Mouse (Mus musculus) cerebellum, adult 2 months (tissue): ENCODE results near the gene Trp53.

Source experiments
- CTCF ChIP-seq: fragments of 200-500 bp; IDR thresholded peaks from 2 replicates; pipeline ENCODE4 v1.5.1; 2011; ENCODE audit warnings: low read depth, mild to moderate bottlenecking, control low read depth, low read length, moderate library complexity, borderline replicate concordance; ENCODE audit not compliant: insufficient read depth
- POLR2A ChIP-seq: fragments of 200-500 bp; IDR thresholded peaks from 2 replicates; pipeline ENCODE4 v1.6.1; 2011; ENCODE audit warnings: low read length, control low read depth, borderline replicate concordance; ENCODE audit not compliant: insufficient read depth

- no peak for TF ChIP-seq POLR2A
- TF ChIP-seq CTCF: no peak
Measured at GRCm38 (mm10) chr11:69584008-69584407, 3.8 kb downstream of the Trp53 start.
